Mouse (Mus musculus): ENCODE results near the gene E030018B13Rik. TPM values are rescaled to one million over a fixed set of nuclear protein-coding genes. Genes with fewer than 3 reads are reported as not detected.

Gene E030018B13Rik
- total RNA-seq, 2 experiments from 2014 or later, result not detected

- DNase-seq, result no peak
- intact Hi-C loops (cut with DNase I), result no loop called here
Measured at GRCm38 (mm10) chr7:63913724-63914692, 2.6 kb upstream of the E030018B13Rik start.

GRCm38 (mm10) chr7:63914891-63915290, 1.8 kb upstream of the E030018B13Rik start:
- intact Hi-C loops (cut with DNase I), result no loop called here
- DNase-seq, result no peak

GRCm38 (mm10) chr7:63917693-63918092, 1.0 kb downstream of the E030018B13Rik start:
- peak; percentile 85 for DNase-seq
- intact Hi-C loops (cut with DNase I), result no loop called here

- intact Hi-C loops (cut with DNase I), result no loop called here
- DNase-seq, result no peak
Measured at GRCm38 (mm10) chr7:63918771-63919768, 2.4 kb downstream of the E030018B13Rik start.

GRCm38 (mm10) chr7:63921909-63922562, 5.4 kb downstream of the E030018B13Rik start:
- intact Hi-C loops (cut with DNase I), result no loop called here
- no peak for DNase-seq

- intact Hi-C loops (cut with DNase I), result no loop called here
- DNase-seq, result no peak
Measured at GRCm38 (mm10) chr7:63922571-63922970, 5.9 kb downstream of the E030018B13Rik start.

GRCm38 (mm10) chr7:63922975-63923374, 6.3 kb downstream of the E030018B13Rik start:
- intact Hi-C loops (cut with DNase I), result no loop called here

GRCm38 (mm10) chr7:63924151-63924550, 7.5 kb downstream of the E030018B13Rik start:
- DNase-seq, result no peak
- intact Hi-C loops (cut with DNase I), result no loop called here

More at GRCm38 (mm10) chr7:63922975-63923374, 6.3 kb downstream of the E030018B13Rik start:
- no peak for DNase-seq

GRCm38 (mm10) chr7:63924747-63925412, 8.2 kb downstream of the E030018B13Rik start:
- intact Hi-C loops (cut with DNase I), result no loop called here
- peak; percentile 77 for DNase-seq

- intact Hi-C loops (cut with DNase I), result no loop called here
- DNase-seq, result no peak
Measured at GRCm38 (mm10) chr7:63925413-63926360, 9.0 kb downstream of the E030018B13Rik start.

- DNase-seq, result no peak
- intact Hi-C loops (cut with DNase I), result no loop called here
Measured at GRCm38 (mm10) chr7:63926492-63926891, 9.8 kb downstream of the E030018B13Rik start.

- intact Hi-C loops (cut with DNase I), result no loop called here
- DNase-seq, result no peak
Measured at GRCm38 (mm10) chr7:63927121-63927520, 10.5 kb downstream of the E030018B13Rik start.

GRCm38 (mm10) chr7:63929080-63929479, 12.4 kb downstream of the E030018B13Rik start:
- DNase-seq, result no peak
- intact Hi-C loops (cut with DNase I), result no loop called here

- DNase-seq, result no peak
- intact Hi-C loops (cut with DNase I), result loop anchor here (10.0 kb wide), 3 partner anchors 75 to 445 kb away; partner anchors contain the start of genes Fan1 and Trpm1
Measured at GRCm38 (mm10) chr7:63930132-63930531, 13.5 kb downstream of the E030018B13Rik start.

GRCm38 (mm10) chr7:63930766-63931165, 14.1 kb downstream of the E030018B13Rik start:
- intact Hi-C loops (cut with DNase I), result loop anchor here (10.0 kb wide), 3 partner anchors 76 to 444 kb away; partner anchors contain the start of genes Fan1 and Trpm1
- no peak for DNase-seq

GRCm38 (mm10) chr7:63932461-63932860, 15.8 kb downstream of the E030018B13Rik start:
- no peak for DNase-seq
- intact Hi-C loops (cut with DNase I), result loop anchor here (10.0 kb wide), 3 partner anchors 78 to 442 kb away; partner anchors contain the start of genes Fan1 and Trpm1

- intact Hi-C loops (cut with DNase I), result loop anchor here (10.0 kb wide), 3 partner anchors 79 to 441 kb away; partner anchors contain the start of genes Fan1 and Trpm1
- no peak for DNase-seq
Measured at GRCm38 (mm10) chr7:63933905-63934304, 17.2 kb downstream of the E030018B13Rik start.

GRCm38 (mm10) chr7:63934530-63934929, 17.9 kb downstream of the E030018B13Rik start:
- DNase-seq, result no peak
- intact Hi-C loops (cut with DNase I), result loop anchor here (10.0 kb wide), 3 partner anchors 80 to 440 kb away; partner anchors contain the start of genes Fan1 and Trpm1
